Mouse (Mus musculus): ENCODE data around the gene Rprd2. TPM values are rescaled to one million over a fixed set of nuclear protein-coding genes. Genes with fewer than 3 reads are reported as not detected.

Rprd2 gene
- total and polyA plus RNA-seq, 3 experiments = 8.4 to 16.2 (median 12.5) TPM

DNA sequence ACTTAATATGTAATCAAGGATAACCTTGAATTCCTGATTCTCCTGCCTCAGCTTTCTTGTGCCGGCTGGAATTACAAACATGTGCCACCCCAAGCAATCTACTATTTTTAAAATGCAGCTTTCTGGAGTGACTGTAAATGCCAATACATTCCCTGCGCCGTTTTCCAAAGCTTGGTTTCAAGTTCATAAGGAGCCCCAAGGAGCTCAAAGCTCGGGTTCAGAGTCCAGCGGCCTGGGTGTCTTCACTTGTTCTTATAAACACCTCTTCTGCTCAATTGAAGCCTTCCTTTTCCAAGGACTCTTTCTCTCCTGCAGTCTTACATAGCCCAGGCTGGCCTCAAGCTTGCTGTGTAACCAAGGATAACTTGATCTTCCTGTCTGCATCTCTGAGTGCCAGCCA, 47.4 kb upstream of the Rprd2 start:
- Histone ChIP-seq H3K4me2 (ENCODE audit: insufficient read depth, low read depth, poor library complexity, severe bottlenecking) (no peak overlapping the region), H3K36me3 (replicated peaks in 1 of 2; ENCODE audit: control insufficient read depth in 1 of 2, insufficient read depth in 1 of 2, low read length in 1 of 2) (peaks cover 41 to 77% of the 10 kb centered on the region in 2 experiments), H3K27ac (ENCODE audit: insufficient read depth, low read depth) (no peak overlapping the region), H3K4me3 (replicated peaks in 1 of 3; ENCODE audit: low read depth in 2 of 3, low read length in 2 of 3, poor library complexity in 1 of 3) (no peak overlapping the region), H3K79me2 (replicated peaks; ENCODE audit: control insufficient read depth, extremely low read depth, insufficient read depth, poor library complexity, severe bottlenecking) (peaks cover 22% of the 10 kb centered on the region), H3K9ac (ENCODE audit: insufficient read depth, low read depth) (no peak overlapping the region), H3K9me3 (replicated peaks; ENCODE audit: low read length) (no peaks in the 10 kb centered on the region), H3K27me3 (replicated peaks) (no peaks in the 10 kb centered on the region), H3K4me1 (ENCODE audit: control insufficient read depth in 1 of 2, insufficient read depth in 2 of 2) (peaks cover 3 to 13% of the 10 kb centered on the region in 2 experiments; a peak in 3 of 4 replicates)
- dilution Hi-C loops (cut with MboI; ENCODE audit: extremely low pct_ligation_motif_present, extremely low pct_unique_long_range_greater_than_20kb, low sequenced_read_pairs) (no loop called here), in situ Hi-C loops (cut with MboI; ENCODE audit: low pct_ligation_motif_present, low pct_unique_long_range_greater_than_20kb, low sequenced_read_pairs) (loop anchor here (5.0 kb wide), 1 partner anchor 36 kb away; the partner anchor contains the start of gene Car14)
- TF ChIP-seq SIN3A (IDR thresholded peaks at IDR 0.05; ENCODE audit: low read length) = no peak
- TF ChIP-seq JUN (IDR thresholded peaks at IDR 0.05; ENCODE audit: insufficient read depth, low read depth, low read length) = no peak
- TF ChIP-seq USF2 (conservative IDR thresholded peaks at IDR 0.05; ENCODE audit: low read depth, low read length) = no peak
- no peak for DNase-seq (ENCODE audit: extremely low read depth)

GRCm38 (mm10) chr3:95865571-95865970, 46.9 kb upstream of the Rprd2 start:
- H3K4me3 ChIP-seq (replicated peaks in 1 of 3; ENCODE audit: low read depth in 2 of 3, low read length in 2 of 3, poor library complexity in 1 of 3) = no peak overlapping the region
- H3K27me3 ChIP-seq (replicated peaks) = no peaks in the 10 kb centered on the region
- no peaks in the 10 kb centered on the region for H3K9me3 ChIP-seq (replicated peaks; ENCODE audit: low read length)
- in situ Hi-C loops (cut with MboI; ENCODE audit: low pct_ligation_motif_present, low pct_unique_long_range_greater_than_20kb, low sequenced_read_pairs) (loop anchor here (5.0 kb wide), 1 partner anchor 37 kb away; the partner anchor contains the start of gene Car14), dilution Hi-C loops (cut with MboI; ENCODE audit: extremely low pct_ligation_motif_present, extremely low pct_unique_long_range_greater_than_20kb, low sequenced_read_pairs) (no loop called here)
- H3K79me2 ChIP-seq (replicated peaks; ENCODE audit: control insufficient read depth, extremely low read depth, insufficient read depth, poor library complexity, severe bottlenecking) = peaks cover 17% of the 10 kb centered on the region
- no peak for DNase-seq (ENCODE audit: extremely low read depth)
- H3K9ac ChIP-seq (ENCODE audit: insufficient read depth, low read depth) = no peak overlapping the region
- TF ChIP-seq RAD21 (IDR thresholded peaks at IDR 0.05; ENCODE audit: low read depth, low read length) = no peak
- no peak for TF ChIP-seq ZKSCAN1 (IDR thresholded peaks at IDR 0.05; ENCODE audit: borderline replicate concordance, low read depth, low read length)
- TF ChIP-seq KAT2A (IDR thresholded peaks at IDR 0.05; ENCODE audit: insufficient replicate concordance, low read length) = no peak
- no peak for TF ChIP-seq MAFK (IDR thresholded peaks at IDR 0.05; ENCODE audit: insufficient replicate concordance, low read length)
- no peak for TF ChIP-seq MEF2A (IDR thresholded peaks at IDR 0.05; ENCODE audit: borderline replicate concordance, low read depth, low read length)
- no peak overlapping the region for H3K27ac ChIP-seq (ENCODE audit: insufficient read depth, low read depth)
- peaks cover 3 to 12% of the 10 kb centered on the region in 2 experiments; a peak in 3 of 4 replicates for H3K4me1 ChIP-seq (ENCODE audit: control insufficient read depth in 1 of 2, insufficient read depth in 2 of 2)
- no peak overlapping the region for H3K4me2 ChIP-seq (ENCODE audit: insufficient read depth, low read depth, poor library complexity, severe bottlenecking)
- peaks cover 41 to 79% of the 10 kb centered on the region in 2 experiments for H3K36me3 ChIP-seq (replicated peaks in 1 of 2; ENCODE audit: control insufficient read depth in 1 of 2, insufficient read depth in 1 of 2, low read length in 1 of 2)

GRCm38 (mm10) chr3:95865050-95865449, 46.4 kb upstream of the Rprd2 start:
- Histone ChIP-seq H3K27me3 (replicated peaks) (no peaks in the 10 kb centered on the region), H3K4me3 (replicated peaks in 1 of 3; ENCODE audit: low read depth in 2 of 3, low read length in 2 of 3, poor library complexity in 1 of 3) (no peak overlapping the region), H3K9me3 (replicated peaks; ENCODE audit: low read length) (no peaks in the 10 kb centered on the region), H3K4me2 (ENCODE audit: insufficient read depth, low read depth, poor library complexity, severe bottlenecking) (no peak overlapping the region), H3K36me3 (replicated peaks in 1 of 2; ENCODE audit: control insufficient read depth in 1 of 2, insufficient read depth in 1 of 2, low read length in 1 of 2) (peaks cover 41 to 81% of the 10 kb centered on the region in 2 experiments), H3K27ac (ENCODE audit: insufficient read depth, low read depth) (no peak overlapping the region), H3K4me1 (ENCODE audit: control insufficient read depth in 1 of 2, insufficient read depth in 2 of 2) (peaks cover 0 to 7% of the 10 kb centered on the region in 2 experiments; a peak in 2 of 4 replicates), H3K9ac (ENCODE audit: insufficient read depth, low read depth) (no peak overlapping the region), H3K79me2 (replicated peaks; ENCODE audit: control insufficient read depth, extremely low read depth, insufficient read depth, poor library complexity, severe bottlenecking) (peaks cover 11% of the 10 kb centered on the region)
- in situ Hi-C loops (cut with MboI; ENCODE audit: low pct_ligation_motif_present, low pct_unique_long_range_greater_than_20kb, low sequenced_read_pairs) (loop anchor here (5.0 kb wide), 1 partner anchor 37 kb away; the partner anchor contains the start of gene Car14), dilution Hi-C loops (cut with MboI; ENCODE audit: extremely low pct_ligation_motif_present, extremely low pct_unique_long_range_greater_than_20kb, low sequenced_read_pairs) (no loop called here)
- TF ChIP-seq ZKSCAN1 (IDR thresholded peaks at IDR 0.05; ENCODE audit: borderline replicate concordance, low read depth, low read length) = no peak
- no peak for TF ChIP-seq CTCF (conservative IDR thresholded peaks at IDR 0.05 in 1 of 2, IDR thresholded peaks at IDR 0.05 in 1 of 2; ENCODE audit: low read depth in 2 of 2, low read length in 2 of 2)
- TF ChIP-seq BHLHE40 (IDR thresholded peaks at IDR 0.05; ENCODE audit: low read depth, low read length) = no peak
- TF ChIP-seq RCOR1 (conservative IDR thresholded peaks at IDR 0.05; ENCODE audit: low read depth, low read length) = no peak
- no peak for TF ChIP-seq UBTF (IDR thresholded peaks at IDR 0.05; ENCODE audit: low read depth, low read length)
- no peak for TF ChIP-seq MXI1 (IDR thresholded peaks at IDR 0.05; ENCODE audit: low read depth, low read length)
- TF ChIP-seq MAFK (IDR thresholded peaks at IDR 0.05; ENCODE audit: insufficient replicate concordance, low read length) = no peak
- DNase-seq (ENCODE audit: extremely low read depth) = no peak

Data from CH12.LX (cell line).